Mouse (Mus musculus) fibroblast of lung, adult 2 months (primary cell): ENCODE data around the gene Kctd5.
"Not testable (repeated sequence)": the region's sequence is repeated elsewhere in the genome, so short reads cannot be mapped to it uniquely, and the experiment has no call there.

ENCODE experiments used
- DNase-seq: peaks from one replicate; pipeline ENCODE4 v3.0.0-alpha.2; 2011; ENCODE audit warnings: low read depth

Gene Kctd5

GRCm38 (mm10) chr17:24072919-24073696 is at the start of gene Kctd5:
Kctd5 (minus strand) TSS chr17:24073485.
- peak; percentile 88 for DNase-seq

GRCm38 (mm10) chr17:24119446-24119845 is 46.2 kb upstream of the Kctd5 start:
- peak; percentile 36 for DNase-seq

DNA sequence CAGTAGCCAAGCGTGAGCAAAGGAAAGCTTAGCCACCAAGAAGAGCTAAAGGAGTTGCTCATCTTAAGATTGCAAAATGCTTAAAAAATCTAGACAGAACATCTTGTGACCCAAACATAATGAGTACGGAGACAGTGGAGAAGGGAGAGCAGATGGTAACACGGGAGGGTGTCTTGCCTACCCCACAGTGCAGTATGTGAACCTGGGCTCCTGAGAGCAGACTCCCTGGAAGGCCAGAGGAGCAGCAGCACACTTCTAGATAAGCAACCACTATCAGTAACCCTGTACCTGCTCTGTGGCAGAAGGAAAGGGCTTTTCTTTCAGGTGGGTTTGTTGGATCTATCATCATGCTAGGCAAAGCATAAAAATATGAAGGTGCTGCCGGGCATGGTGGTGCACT is 39.7 kb upstream of the Kctd5 start:
- no peak for DNase-seq

- DNase-seq: no peak
Observed at GRCm38 (mm10) chr17:24111256-24111655, 38.0 kb upstream of the Kctd5 start.

DNA sequence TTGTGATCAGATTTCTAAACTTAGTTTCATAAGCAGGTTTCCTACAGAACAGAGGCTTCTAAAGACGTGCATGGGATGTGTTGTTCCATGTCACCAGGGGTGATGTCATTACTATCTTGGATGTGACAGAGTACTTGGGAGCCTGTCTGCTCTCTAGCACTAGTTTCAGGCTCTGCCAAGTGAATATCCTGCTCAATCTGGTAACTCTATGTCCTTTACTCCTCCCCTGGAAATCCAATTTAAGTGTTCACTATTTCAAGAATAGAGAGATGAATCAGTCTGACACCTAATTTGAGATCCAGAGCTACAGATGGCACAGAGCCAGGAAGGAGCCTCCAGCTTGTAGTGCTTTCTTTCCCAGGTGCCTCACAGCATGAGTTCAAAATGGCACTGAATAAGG is 35.6 kb upstream of the Kctd5 start:
- no peak for DNase-seq

- DNase-seq: no peak
Observed at GRCm38 (mm10) chr17:24105111-24105510, 31.8 kb upstream of the Kctd5 start.

DNA sequence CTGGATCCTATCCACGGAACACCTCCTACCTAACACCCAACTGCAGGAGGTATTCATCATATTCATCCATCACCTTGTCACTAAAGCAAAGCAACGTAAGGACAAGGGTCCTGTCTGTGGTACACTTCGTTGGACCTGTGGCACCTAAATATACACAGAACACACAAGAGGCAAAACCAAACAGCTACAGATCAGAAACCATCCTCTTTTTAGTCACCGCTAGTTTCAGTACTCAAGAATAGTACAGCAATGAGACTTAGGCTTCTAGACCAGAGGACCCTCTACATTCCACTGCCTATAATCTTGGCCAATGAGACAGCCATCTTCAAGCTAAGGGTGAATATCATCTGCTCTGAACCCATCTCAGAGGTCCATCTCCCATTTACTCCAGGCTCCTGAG is 25.1 kb upstream of the Kctd5 start:
- no peak for DNase-seq

GRCm38 (mm10) chr17:24090575-24090974 is 17.3 kb upstream of the Kctd5 start:
- DNase-seq: no peak

DNA sequence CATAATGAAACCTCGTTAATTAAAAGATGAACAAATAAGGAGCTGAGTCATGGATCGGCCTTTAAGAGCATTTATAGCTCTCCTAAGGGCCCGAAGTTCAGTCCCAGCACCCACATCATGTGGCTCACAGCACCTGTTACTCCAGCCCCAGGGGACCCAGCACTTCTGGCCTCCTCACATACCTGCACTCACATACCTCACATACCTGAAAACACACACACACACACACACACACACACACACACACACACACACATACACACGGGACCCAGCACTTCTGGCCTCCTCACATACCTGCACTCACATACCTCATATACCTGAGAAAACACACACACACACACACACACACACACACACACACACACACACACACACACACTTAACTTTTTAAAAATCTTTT is 13.1 kb upstream of the Kctd5 start:
- not testable (repeated sequence) for DNase-seq

GRCm38 (mm10) chr17:24084593-24084992 is 11.3 kb upstream of the Kctd5 start:
- no peak for DNase-seq

DNA sequence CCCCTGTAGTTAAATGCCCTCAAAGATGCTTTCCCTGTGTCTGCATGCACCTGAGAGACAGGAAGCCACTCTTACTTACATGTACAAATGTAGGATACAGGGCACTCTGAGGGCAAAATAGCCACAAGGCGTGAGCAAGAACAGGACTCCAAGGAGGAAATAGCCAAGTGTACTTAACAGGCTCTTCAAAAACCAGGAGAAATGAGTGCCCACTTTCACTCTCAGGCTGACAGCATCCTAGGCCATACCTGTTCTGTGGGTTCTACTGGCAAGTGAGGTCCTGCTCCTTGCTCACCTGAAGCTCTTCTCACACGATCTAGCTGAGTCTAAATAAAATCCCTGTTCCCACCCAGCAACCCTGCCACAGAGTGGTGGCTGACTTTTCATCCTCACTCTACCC is 3.8 kb upstream of the Kctd5 start:
- DNase-seq: no peak

- DNase-seq: no peak
Observed at GRCm38 (mm10) chr17:24069531-24069930, 3.8 kb downstream of the Kctd5 start.

DNA sequence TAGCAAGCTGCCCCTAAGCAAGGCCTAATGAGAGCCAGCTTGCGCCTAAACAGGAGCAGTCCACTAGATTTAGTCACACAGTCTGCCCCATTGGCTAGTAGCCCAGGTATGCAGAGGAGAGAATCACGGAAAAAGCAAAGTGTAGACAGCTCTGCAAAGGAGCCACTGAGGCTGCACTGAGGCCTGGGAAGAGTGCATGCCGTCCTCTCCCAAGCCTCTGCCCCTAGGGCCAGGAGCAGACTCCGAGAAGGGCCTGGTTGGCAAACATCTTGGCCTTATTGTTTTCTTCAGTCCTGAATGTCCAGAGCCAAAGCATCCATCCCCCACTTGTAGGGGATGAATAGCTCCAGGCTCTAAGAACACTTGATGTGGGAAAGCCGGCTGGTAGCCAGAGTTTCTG is 5.0 kb downstream of the Kctd5 start:
- DNase-seq: peak; percentile 94

DNA sequence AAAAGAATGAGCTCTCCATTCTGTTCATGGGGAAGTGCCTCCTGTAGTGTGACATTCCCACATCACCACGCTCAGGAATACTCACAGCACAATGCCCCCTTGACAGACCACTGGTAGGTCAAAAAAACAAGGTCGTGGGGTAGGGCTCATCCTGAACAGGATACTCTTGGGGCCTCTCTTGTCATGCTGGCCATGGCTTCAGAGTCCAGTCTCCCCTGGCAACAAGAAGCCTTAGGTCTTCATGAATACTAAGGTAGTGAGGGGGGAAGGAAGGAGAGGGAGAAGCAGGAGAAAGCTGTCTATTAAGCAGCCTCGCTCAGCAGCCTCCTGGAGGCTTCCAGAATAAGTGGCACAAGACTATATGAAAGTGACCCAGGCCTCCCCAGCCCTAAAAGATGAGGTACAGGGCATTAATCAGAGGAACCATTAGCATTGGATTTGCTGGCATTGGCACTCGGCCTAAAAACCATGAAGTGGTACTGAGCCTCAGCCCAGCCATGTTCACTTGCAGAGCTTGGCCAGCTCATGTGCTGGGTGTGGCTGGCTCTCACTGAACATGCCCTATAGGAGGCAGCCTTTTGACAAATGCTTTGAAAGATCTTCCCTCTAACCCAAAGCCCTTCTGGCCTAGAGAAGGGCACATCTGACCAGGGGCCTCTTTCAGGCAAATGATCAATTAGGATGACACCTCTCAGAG is 10.7 kb downstream of the Kctd5 start:
- no peak for DNase-seq

GRCm38 (mm10) chr17:24057730-24058245 is 15.5 kb downstream of the Kctd5 start:
- no peak for DNase-seq

- no peak for DNase-seq
Observed at GRCm38 (mm10) chr17:24056636-24057625, 16.4 kb downstream of the Kctd5 start.

- DNase-seq: no peak
Observed at GRCm38 (mm10) chr17:24049008-24049407, 24.3 kb downstream of the Kctd5 start.

DNA sequence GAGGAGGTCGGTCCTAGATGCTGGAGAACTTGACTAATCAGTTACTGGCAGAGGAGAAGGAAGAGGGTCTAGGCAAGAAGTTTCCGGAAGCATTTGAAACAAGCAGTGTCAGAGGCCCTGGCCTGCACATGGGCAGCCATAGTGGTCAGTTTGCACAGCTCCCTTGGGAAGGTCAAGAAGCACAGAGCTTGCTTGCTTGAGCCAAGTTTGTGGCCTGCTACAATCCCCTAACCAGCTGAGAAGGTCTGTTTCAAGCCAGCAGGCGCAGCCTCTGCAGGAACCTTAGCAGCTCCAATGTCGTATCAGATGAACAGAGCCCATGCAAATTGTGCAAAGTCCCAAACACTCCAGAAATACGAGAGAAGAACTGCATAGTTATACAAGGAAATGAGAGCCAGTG is 25.2 kb downstream of the Kctd5 start:
- DNase-seq: no peak

GRCm38 (mm10) chr17:24046026-24046425 is 27.3 kb downstream of the Kctd5 start:
- DNase-seq: no peak

- no peak for DNase-seq
Observed at GRCm38 (mm10) chr17:24045608-24046007, 27.7 kb downstream of the Kctd5 start.

GRCm38 (mm10) chr17:24044482-24044881 is 28.8 kb downstream of the Kctd5 start:
- DNase-seq: no peak

DNA sequence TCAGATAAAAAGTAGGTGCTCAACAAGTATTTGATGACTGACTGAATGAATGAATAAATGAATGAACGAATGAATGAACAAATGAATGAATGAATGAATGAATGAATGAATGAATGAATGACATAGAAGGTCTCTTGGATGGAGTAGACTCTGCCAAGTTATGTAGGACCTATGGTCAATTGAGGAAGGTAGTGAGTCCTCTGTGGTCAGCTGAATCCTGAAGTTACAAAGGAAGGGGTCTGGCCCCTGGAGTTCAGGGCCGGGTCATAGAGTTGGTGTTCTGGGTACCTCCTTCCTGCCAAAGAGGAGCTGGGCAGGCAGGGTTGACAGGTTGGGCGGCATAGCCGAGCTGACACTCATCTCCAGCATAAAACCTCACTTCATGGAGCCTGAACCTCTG is 35.4 kb downstream of the Kctd5 start, which contains the start of gene Prss27:
Prss27 (plus strand) TSS at position 301 of the 400 bp plus-strand sequence.
- no peak for DNase-seq
